Mouse (Mus musculus) CH12F3 (cell line): ENCODE results near the gene Hist1h2bn.
"Not testable (repeated sequence)": the region's sequence is repeated elsewhere in the genome, so short reads cannot be mapped to it uniquely, and the experiment has no call there.

Experiments
- in situ Hi-C: fragments of 300-500 bp; cut with MboI; formaldehyde crosslinking; loops from 2 replicates; pipeline ENCODE4 v1.14.3; 2020; ENCODE audit warnings: low sequenced_read_pairs

Hist1h2bn gene

GRCm38 (mm10) chr13:21779767-21780731 is 26.1 kb downstream of the Hist1h2bn start, which contains the start of gene Hist1h1b:
TSS of gene Hist1h1b (minus strand) at chr13:21780625.
- in situ Hi-C loops, result loop anchor here (25.0 kb wide), 1 partner anchor 1782 kb away; the partner anchor contains the start of genes Hist1h1d, Hist1h2ad, Hist1h2ae and Hist1h2bf

GRCm38 (mm10) chr13:21781021-21781555 is 27.2 kb downstream of the Hist1h2bn start:
- in situ Hi-C loops, result loop anchor here (25.0 kb wide), 1 partner anchor 1781 kb away; the partner anchor contains the start of genes Hist1h1d, Hist1h2ad, Hist1h2ae and Hist1h2bf

- in situ Hi-C loops, result loop anchor here (25.0 kb wide), 1 partner anchor 1781 kb away; the partner anchor contains the start of genes Hist1h1d, Hist1h2ad, Hist1h2ae and Hist1h2bf
Observed at GRCm38 (mm10) chr13:21781639-21782038, 27.7 kb downstream of the Hist1h2bn start.

GRCm38 (mm10) chr13:21782361-21783254 is 28.7 kb downstream of the Hist1h2bn start:
- in situ Hi-C loops, result loop anchor here (25.0 kb wide), 1 partner anchor 1780 kb away; the partner anchor contains the start of genes Hist1h1d, Hist1h2ad, Hist1h2ae and Hist1h2bf

GRCm38 (mm10) chr13:21783255-21783617 is 29.3 kb downstream of the Hist1h2bn start, which contains the start of gene Hist1h3i:
TSS of gene Hist1h3i (minus strand) at chr13:21783370.
- in situ Hi-C loops, result loop anchor here (25.0 kb wide), 1 partner anchor 1779 kb away; the partner anchor contains the start of genes Hist1h1d, Hist1h2ad, Hist1h2ae and Hist1h2bf

- in situ Hi-C loops, result loop anchor here (25.0 kb wide), 1 partner anchor 1779 kb away; the partner anchor contains the start of genes Hist1h1d, Hist1h2ad, Hist1h2ae and Hist1h2bf
Observed at GRCm38 (mm10) chr13:21783734-21784161, 29.8 kb downstream of the Hist1h2bn start.

- in situ Hi-C loops, result loop anchor here (25.0 kb wide), 1 partner anchor 1778 kb away; the partner anchor contains the start of genes Hist1h1d, Hist1h2ad, Hist1h2ae and Hist1h2bf
Observed at GRCm38 (mm10) chr13:21784311-21784710, 30.4 kb downstream of the Hist1h2bn start.

GRCm38 (mm10) chr13:21786189-21786898 is 32.4 kb downstream of the Hist1h2bn start:
- in situ Hi-C loops, result loop anchor here (25.0 kb wide), 1 partner anchor 1776 kb away; the partner anchor contains the start of genes Hist1h1d, Hist1h2ad, Hist1h2ae and Hist1h2bf

GRCm38 (mm10) chr13:21786899-21787629 is 33.1 kb downstream of the Hist1h2bn start, which contains the start of the genes Hist1h2an and Hist1h2bp:
TSS of gene Hist1h2an (minus strand) at chr13:21787218.
TSS of gene Hist1h2bp (plus strand) at chr13:21787461.
- in situ Hi-C loops, result loop anchor here (25.0 kb wide), 1 partner anchor 1775 kb away; the partner anchor contains the start of genes Hist1h1d, Hist1h2ad, Hist1h2ae and Hist1h2bf

- in situ Hi-C loops, result loop anchor here (25.0 kb wide), 1 partner anchor 1774 kb away; the partner anchor contains the start of genes Hist1h1d, Hist1h2ad, Hist1h2ae and Hist1h2bf
Observed at GRCm38 (mm10) chr13:21787760-21788593, 34.1 kb downstream of the Hist1h2bn start.

GRCm38 (mm10) chr13:21789925-21790324 is 36.0 kb downstream of the Hist1h2bn start:
- in situ Hi-C loops, result loop anchor here (25.0 kb wide), 1 partner anchor 1772 kb away; the partner anchor contains the start of genes Hist1h1d, Hist1h2ad, Hist1h2ae and Hist1h2bf

- in situ Hi-C loops, result loop anchor here (25.0 kb wide), 1 partner anchor 1772 kb away; the partner anchor contains the start of genes Hist1h1d, Hist1h2ad, Hist1h2ae and Hist1h2bf
Observed at GRCm38 (mm10) chr13:21790601-21791283, 36.8 kb downstream of the Hist1h2bn start.

- in situ Hi-C loops, result loop anchor here (25.0 kb wide), 1 partner anchor 1767 kb away; the partner anchor contains the start of genes Hist1h1d, Hist1h2ad, Hist1h2ae and Hist1h2bf
Observed at GRCm38 (mm10) chr13:21795584-21795983, 41.7 kb downstream of the Hist1h2bn start.

GRCm38 (mm10) chr13:21797163-21797562 is 43.2 kb downstream of the Hist1h2bn start:
- in situ Hi-C loops, result loop anchor here (25.0 kb wide), 1 partner anchor 1765 kb away; the partner anchor contains the start of genes Hist1h1d, Hist1h2ad, Hist1h2ae and Hist1h2bf

GRCm38 (mm10) chr13:21803058-21803457 is 49.1 kb downstream of the Hist1h2bn start:
- in situ Hi-C loops, result not testable (repeated sequence)
